Mouse (Mus musculus): ENCODE measurements around the gene Wipf2. TPM values are rescaled to one million over a fixed set of nuclear protein-coding genes. Genes with fewer than 3 reads are reported as not detected.

Wipf2 gene
- total and polyA plus RNA-seq, 3 experiments: 2.9 to 7.1 TPM; not detected in 1

DNA sequence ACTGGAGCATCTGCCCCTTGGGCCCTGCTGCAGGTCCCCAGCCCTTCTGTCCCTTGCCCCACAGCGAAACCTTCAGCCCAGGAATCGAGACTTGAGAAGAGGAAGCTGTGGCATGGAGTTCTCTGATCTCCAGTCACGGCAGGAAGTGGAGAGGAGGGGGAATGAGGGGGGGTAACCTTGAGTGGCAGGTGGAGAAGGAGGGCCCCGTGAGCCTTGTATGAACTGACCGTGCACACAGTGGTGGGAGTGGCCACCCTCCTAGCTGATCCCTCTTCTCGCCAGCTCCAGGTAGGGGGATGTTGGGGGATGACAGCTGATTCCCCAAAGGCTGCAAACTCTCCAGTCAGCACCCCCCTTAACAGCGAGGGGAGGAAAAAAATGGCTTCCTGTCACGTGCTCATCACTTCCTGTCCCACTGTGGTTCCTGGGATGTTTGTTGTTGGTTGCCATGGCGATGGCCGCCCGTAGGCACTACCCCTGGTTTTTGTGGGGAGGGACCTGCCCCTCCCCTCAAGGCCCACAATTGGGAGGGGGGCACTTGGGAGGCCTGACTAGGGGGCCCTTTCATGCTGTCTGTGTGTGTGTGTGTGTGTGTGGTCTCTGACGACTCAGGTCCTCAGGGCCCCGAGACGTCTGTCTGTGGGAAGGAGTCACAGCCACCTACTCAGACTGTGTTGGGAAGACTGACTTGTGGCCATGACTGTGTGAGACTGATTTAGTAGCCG lies 78.5 kb downstream of the Wipf2 start (continued):
- TF ChIP-seq NRF1 (IDR thresholded peaks at IDR 0.05; ENCODE audit: insufficient read depth, low read depth, low read length, poor library complexity, severe bottlenecking): no peak
- no peak for TF ChIP-seq GABPA (IDR thresholded peaks at IDR 0.05; ENCODE audit: low read depth, low read length)
- TF ChIP-seq USF2 (IDR thresholded peaks at IDR 0.05; ENCODE audit: borderline replicate concordance in 1 of 2, insufficient read depth in 1 of 2, low read depth in 1 of 2, low read length in 2 of 2): peak; percentile 87 to 91
- TF ChIP-seq TAL1 (IDR thresholded peaks at IDR 0.05; ENCODE audit: low read length): no peak
- TF ChIP-seq MEF2A (IDR thresholded peaks at IDR 0.05; ENCODE audit: extremely low read depth, insufficient replicate concordance, low read depth, low read length, poor library complexity, severe bottlenecking): no peak
- TF ChIP-seq POLR2AphosphoS2 (IDR thresholded peaks at IDR 0.05; ENCODE audit: low read length): no peak
- TF ChIP-seq EP300 (IDR thresholded peaks at IDR 0.05; ENCODE audit: low read depth in 1 of 2, low read length in 2 of 2): no peak
- TF ChIP-seq RCOR1 (IDR thresholded peaks at IDR 0.05; ENCODE audit: low read depth, low read length): peak; percentile 74
- peak; percentile 98 for TF ChIP-seq ZNF384 (IDR thresholded peaks at IDR 0.05; ENCODE audit: low read depth, low read length)
- TF ChIP-seq HCFC1 (IDR thresholded peaks at IDR 0.05; ENCODE audit: low read depth, low read length): peak; percentile 83
- TF ChIP-seq E2F4 (IDR thresholded peaks at IDR 0.05; ENCODE audit: borderline replicate concordance, low read depth, low read length): no peak
- no peak for TF ChIP-seq UBTF (IDR thresholded peaks at IDR 0.05; ENCODE audit: borderline replicate concordance, insufficient read depth, low read depth, low read length)
- TF ChIP-seq USF1 (IDR thresholded peaks at IDR 0.05; ENCODE audit: low read depth, low read length): peak; percentile 98
- peak; percentile 82 for TF ChIP-seq MAZ (IDR thresholded peaks at IDR 0.05; ENCODE audit: low read depth, low read length)
- TF ChIP-seq CHD2 (IDR thresholded peaks at IDR 0.05; ENCODE audit: low read length): no peak
- peak; percentile 78; the same call in 1 of the 2 replicates for TF ChIP-seq BHLHE40 (IDR thresholded peaks at IDR 0.05; ENCODE audit: borderline replicate concordance, low read depth, low read length)
- no peak for TF ChIP-seq RAD21 (IDR thresholded peaks at IDR 0.05; ENCODE audit: low read depth, low read length)
- no peak for TF ChIP-seq ZKSCAN1 (IDR thresholded peaks at IDR 0.05; ENCODE audit: low read depth, low read length)
- no peak for TF ChIP-seq SMC3 (IDR thresholded peaks at IDR 0.05; ENCODE audit: low read depth, low read length)
- TF ChIP-seq POLR2A (IDR thresholded peaks at IDR 0.05; ENCODE audit: control insufficient read depth in 1 of 2, insufficient read depth in 1 of 2, low read depth in 1 of 2, low read length in 2 of 2, poor library complexity in 1 of 2): peak; percentile 6 to 65; a peak in 2 of 4 replicates

DNA sequence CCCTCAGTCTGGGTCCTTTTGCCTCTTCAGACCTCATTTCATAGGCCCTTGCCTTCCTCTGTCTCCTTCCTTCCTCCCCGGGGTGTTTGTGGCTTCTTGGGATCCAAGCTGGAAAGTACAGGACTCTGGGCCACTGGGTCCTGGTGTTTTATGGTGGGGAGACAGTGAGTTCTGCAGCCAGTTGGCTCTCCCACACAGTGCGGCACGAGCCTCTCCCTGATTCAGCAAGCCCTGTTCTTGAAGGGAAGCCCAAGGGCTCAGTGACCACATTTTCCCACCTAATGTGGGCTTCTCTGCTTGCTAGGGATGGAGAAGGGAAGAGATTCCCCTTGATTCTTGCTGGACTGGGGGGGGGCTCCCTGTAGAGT lies 79.1 kb downstream of the Wipf2 start:
- peak overlapping the region; percentile 37 for H3K9ac ChIP-seq (ENCODE audit: control insufficient read depth, low read depth, low read length, poor library complexity, severe bottlenecking)
- H3K4me1 ChIP-seq (ENCODE audit: control insufficient read depth in 1 of 2, insufficient read depth in 2 of 2, low read length in 2 of 2): peaks cover 11 to 30% of the 10 kb centered on the region in 2 experiments
- H3K27ac ChIP-seq (ENCODE audit: control insufficient read depth, low read depth, low read length): peak overlapping the region; percentile 87
- H3K4me3 ChIP-seq (ENCODE audit: control insufficient read depth in 1 of 2, insufficient read depth in 1 of 2, low read depth in 2 of 2, low read length in 2 of 2): peak overlapping the region in 1 of 2 experiments; percentile 61; a peak in 2 of 4 replicates
- H3K27me3 ChIP-seq (ENCODE audit: control insufficient read depth in 1 of 2, insufficient read depth in 2 of 2, low read length in 2 of 2): no peaks in the 10 kb centered on the region
- peaks cover 16% of the 10 kb centered on the region for H3K79me2 ChIP-seq (ENCODE audit: control insufficient read depth, insufficient read depth, low read length, poor library complexity)
- DNase-seq (ENCODE audit: low read depth, low spot score): no peak
- H3K36me3 ChIP-seq (ENCODE audit: control insufficient read depth in 1 of 2, insufficient read depth in 2 of 2, low read length in 2 of 2): peaks cover 0 to 10% of the 10 kb centered on the region in 2 experiments; a peak in 2 of 4 replicates
- no peak for TF ChIP-seq POLR2AphosphoS2 (IDR thresholded peaks at IDR 0.05; ENCODE audit: low read length)
- TF ChIP-seq NELFE (IDR thresholded peaks at IDR 0.05; ENCODE audit: low read depth, low read length): no peak
- TF ChIP-seq MAX (IDR thresholded peaks at IDR 0.05; ENCODE audit: low read length): no peak
- TF ChIP-seq HCFC1 (IDR thresholded peaks at IDR 0.05; ENCODE audit: low read depth, low read length): no peak
- no peak for TF ChIP-seq ZMIZ1 (IDR thresholded peaks at IDR 0.05; ENCODE audit: low read depth, low read length)
- TF ChIP-seq TBP (IDR thresholded peaks at IDR 0.05; ENCODE audit: low read depth, low read length): no peak
- TF ChIP-seq MEF2A (IDR thresholded peaks at IDR 0.05; ENCODE audit: extremely low read depth, insufficient replicate concordance, low read depth, low read length, poor library complexity, severe bottlenecking): no peak
- TF ChIP-seq RAD21 (IDR thresholded peaks at IDR 0.05; ENCODE audit: low read depth, low read length): no peak
- TF ChIP-seq TCF12 (IDR thresholded peaks at IDR 0.05; ENCODE audit: low read depth, low read length): no peak
- no peak for TF ChIP-seq SMC3 (IDR thresholded peaks at IDR 0.05; ENCODE audit: low read depth, low read length)
- TF ChIP-seq MXI1 (IDR thresholded peaks at IDR 0.05; ENCODE audit: low read depth, low read length): no peak
- no peaks in the 10 kb centered on the region for H3K9me3 ChIP-seq (replicated peaks; ENCODE audit: insufficient read depth, low read length)

Data from MEL (cell line).